Mouse (Mus musculus): ENCODE results near the gene Mogs. TPM values are rescaled to one million over a fixed set of nuclear protein-coding genes. Genes with fewer than 3 reads are reported as not detected.
A peak's percentile ranks its signal among the peaks of the same experiment; 100 is the strongest.

The Mogs gene
- polyA plus RNA-seq, 1 experiment from 2014 or later, result 27.2 TPM

GRCm38 (mm10) chr6:83118369-83118768, 3.1 kb downstream of the Mogs start:
- no peak for ATAC-seq (ENCODE audit: low FRiP score, low read depth)
- Histone ChIP-seq H3K27me3 (no peaks in the 10 kb centered on the region), H3K27ac (replicated peaks) (no peak overlapping the region), H3K9ac (no peak overlapping the region), H3K4me2 (no peak overlapping the region), H3K9me3 (no peaks in the 10 kb centered on the region), H3K4me3 (no peak overlapping the region), H3K36me3 (peaks cover 22% of the 10 kb centered on the region), H3K4me1 (replicated peaks) (peaks cover 64% of the 10 kb centered on the region)
- WGBS, result 78% methylated on average over 11 of the region's 11 CpGs

DNA sequence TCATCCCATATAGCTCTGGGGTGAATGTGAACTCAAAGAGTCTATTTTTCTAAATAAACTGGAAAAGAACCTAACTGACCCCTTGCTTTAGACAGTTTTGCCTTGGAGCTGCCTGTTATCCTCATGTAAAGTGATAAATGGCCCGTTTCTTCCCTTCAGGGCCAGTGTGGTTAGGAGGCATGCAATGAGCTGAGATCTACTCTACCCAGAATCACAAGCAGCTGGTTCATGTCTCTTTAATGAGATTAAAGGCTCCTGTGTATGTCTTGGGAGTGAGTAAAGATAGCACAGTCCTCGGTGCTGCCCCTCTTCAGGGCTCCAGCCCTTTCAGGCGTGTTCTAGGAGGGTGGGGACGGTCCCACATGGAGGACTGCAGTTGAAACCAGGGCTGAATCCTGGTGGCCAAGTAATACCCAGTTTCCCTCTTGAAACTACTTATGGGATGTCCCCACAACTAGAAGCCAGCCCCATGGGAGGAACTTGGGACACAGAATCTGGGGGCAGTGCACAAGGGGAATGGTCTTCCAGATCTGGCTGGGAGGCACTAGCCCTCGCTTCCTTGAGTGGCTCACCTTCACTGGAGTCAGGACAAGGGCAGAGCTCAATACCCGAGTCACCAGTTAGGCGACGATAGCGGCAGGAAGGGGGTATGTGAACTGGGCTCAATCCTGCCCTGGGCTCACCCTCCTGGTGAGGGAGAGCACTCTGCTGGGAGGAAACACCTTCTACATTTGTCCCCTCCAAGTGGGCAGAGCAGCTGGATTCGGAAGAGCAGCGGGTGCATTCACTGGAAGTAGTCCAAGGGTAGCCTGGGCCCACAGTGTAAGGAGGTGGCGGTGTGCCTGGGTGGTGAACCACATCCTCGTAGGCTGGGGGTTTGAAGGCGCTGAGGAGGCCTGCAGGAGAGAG, 3.8 kb downstream of the Mogs start:
- Histone ChIP-seq H3K4me3 (no peak overlapping the region; the same call in 1 of the 2 replicates), H3K9me3 (no peaks in the 10 kb centered on the region), H3K4me2 (peak overlapping the region; percentile 99), H3K27ac (replicated peaks) (no peak overlapping the region), H3K36me3 (peaks cover 22% of the 10 kb centered on the region), H3K9ac (no peak overlapping the region), H3K27me3 (no peaks in the 10 kb centered on the region), H3K4me1 (replicated peaks) (peaks cover 68% of the 10 kb centered on the region)
- 87% methylated on average over 14 of the region's 14 CpGs for WGBS
- no peak for ATAC-seq (ENCODE audit: low FRiP score, low read depth)

DNA sequence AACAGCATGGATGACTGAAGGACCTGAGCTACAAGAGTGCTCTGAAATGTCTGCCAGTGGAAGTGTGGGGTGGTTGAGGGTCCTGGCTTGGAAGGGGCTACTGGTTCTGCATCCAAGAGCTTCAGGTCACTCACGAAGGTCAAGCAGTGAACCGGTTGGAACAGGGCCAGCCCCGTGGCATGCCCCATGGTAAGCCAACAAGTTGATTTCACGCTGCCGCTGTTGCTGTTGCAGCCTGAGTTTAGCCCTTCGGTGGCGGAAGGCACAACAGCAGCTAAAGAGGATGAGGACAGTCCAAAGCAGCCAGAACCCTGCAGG, 4.4 kb downstream of the Mogs start:
- peaks cover 69% of the 10 kb centered on the region for H3K4me1 ChIP-seq (replicated peaks)
- WGBS, result 51% methylated on average over 7 of the region's 7 CpGs

DNA sequence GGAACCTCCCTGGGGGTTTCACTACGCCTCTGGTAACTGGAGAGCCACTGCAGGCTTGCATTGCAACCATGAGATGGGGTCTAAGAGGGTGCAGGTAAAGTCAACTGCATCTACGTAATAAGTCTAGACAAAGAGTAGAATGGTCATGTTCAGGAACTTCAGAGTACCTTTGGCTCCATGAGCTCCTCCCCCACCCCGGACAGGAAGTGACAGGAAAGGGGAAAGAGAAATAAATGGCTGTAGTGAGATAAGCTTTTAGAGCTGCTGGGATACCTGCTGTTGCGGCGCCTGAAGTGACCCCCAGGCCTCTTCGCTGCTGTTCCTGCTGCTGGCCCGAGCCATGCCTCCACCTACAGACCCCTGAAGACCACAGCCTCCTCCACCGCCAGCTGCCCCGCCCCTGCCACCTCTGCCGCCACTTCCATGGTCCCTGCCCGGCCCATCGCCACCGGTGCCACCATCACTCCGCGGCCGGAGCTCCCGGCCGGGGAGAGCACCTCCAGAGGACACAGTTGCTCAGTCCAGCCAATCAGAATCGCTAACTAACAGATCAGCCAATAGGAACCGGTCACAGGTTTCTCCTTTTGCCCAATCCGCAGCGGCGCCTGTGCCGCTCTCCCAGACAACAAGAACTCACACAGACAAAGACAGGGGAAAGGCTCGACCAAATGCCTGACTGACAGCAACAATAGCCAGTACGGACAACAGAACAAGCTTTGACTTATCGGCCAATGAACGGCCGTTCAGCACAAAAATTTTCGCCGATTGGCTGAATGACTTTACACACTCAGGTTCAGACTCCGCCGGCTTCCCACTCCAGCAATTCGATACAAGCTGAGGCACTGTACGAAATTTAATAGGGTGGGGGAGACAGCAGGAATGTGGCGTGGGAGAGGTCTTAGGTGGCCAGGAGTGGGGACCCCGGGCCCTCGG, 5.9 kb downstream of the Mogs start, which contains the start of gene Wbp1:
Wbp1 (minus strand) TSS at position 630 of the 933 bp plus-strand sequence.
- Histone ChIP-seq H3K27me3 (no peaks in the 10 kb centered on the region), H3K27ac (replicated peaks) (peak within 1 kb of the TSS; percentile 95), H3K4me1 (replicated peaks) (peaks cover 68% of the 10 kb centered on the region), H3K4me2 (peak within 1 kb of the TSS; percentile 99), H3K9ac (peak within 1 kb of the TSS; percentile 76), H3K36me3 (peaks cover 22% of the 10 kb centered on the region), H3K4me3 (peak within 1 kb of the TSS; percentile 65), H3K9me3 (no peaks in the 10 kb centered on the region)
- WGBS, result under 1% methylated on average over 38 of the region's 38 CpGs
- ATAC-seq (ENCODE audit: low FRiP score, low read depth), result peak; percentile 96

More for the DNA sequence above, 4.4 kb downstream of the Mogs start:
- Histone ChIP-seq H3K4me3 (peak overlapping the region; percentile 65), H3K36me3 (peaks cover 22% of the 10 kb centered on the region), H3K27ac (replicated peaks) (no peak overlapping the region), H3K9me3 (no peaks in the 10 kb centered on the region), H3K4me2 (peak overlapping the region; percentile 99), H3K9ac (peak overlapping the region; percentile 70; the same call in 1 of the 2 replicates), H3K27me3 (no peaks in the 10 kb centered on the region)
- no peak for ATAC-seq (ENCODE audit: low FRiP score, low read depth)

- WGBS, result 2% methylated on average over 38 of the region's 52 CpGs
- Histone ChIP-seq H3K9me3 (no peaks in the 10 kb centered on the region), H3K4me2 (peak overlapping the region; percentile 99), H3K4me1 (replicated peaks) (peaks cover 59% of the 10 kb centered on the region), H3K36me3 (peaks cover 20% of the 10 kb centered on the region), H3K4me3 (peak overlapping the region; percentile 65), H3K27ac (replicated peaks) (peak overlapping the region; percentile 95), H3K9ac (peak overlapping the region; percentile 76), H3K27me3 (no peaks in the 10 kb centered on the region)
- peak; percentile 2; the same call in 1 of the 2 replicates for ATAC-seq (ENCODE audit: low FRiP score, low read depth)
Observed at GRCm38 (mm10) chr6:83121863-83122710, 6.8 kb downstream of the Mogs start.

GRCm38 (mm10) chr6:83122961-83123360, 7.7 kb downstream of the Mogs start:
- Histone ChIP-seq H3K4me3 (peak overlapping the region; percentile 65; the same call in 1 of the 2 replicates), H3K9ac (no peak overlapping the region), H3K9me3 (no peaks in the 10 kb centered on the region), H3K27ac (replicated peaks) (no peak overlapping the region), H3K4me1 (replicated peaks) (peaks cover 56% of the 10 kb centered on the region), H3K36me3 (peaks cover 11% of the 10 kb centered on the region), H3K27me3 (no peaks in the 10 kb centered on the region), H3K4me2 (peak overlapping the region; percentile 99)
- no peak for ATAC-seq (ENCODE audit: low FRiP score, low read depth)
- 56% methylated on average over 5 of the region's 5 CpGs for WGBS

DNA sequence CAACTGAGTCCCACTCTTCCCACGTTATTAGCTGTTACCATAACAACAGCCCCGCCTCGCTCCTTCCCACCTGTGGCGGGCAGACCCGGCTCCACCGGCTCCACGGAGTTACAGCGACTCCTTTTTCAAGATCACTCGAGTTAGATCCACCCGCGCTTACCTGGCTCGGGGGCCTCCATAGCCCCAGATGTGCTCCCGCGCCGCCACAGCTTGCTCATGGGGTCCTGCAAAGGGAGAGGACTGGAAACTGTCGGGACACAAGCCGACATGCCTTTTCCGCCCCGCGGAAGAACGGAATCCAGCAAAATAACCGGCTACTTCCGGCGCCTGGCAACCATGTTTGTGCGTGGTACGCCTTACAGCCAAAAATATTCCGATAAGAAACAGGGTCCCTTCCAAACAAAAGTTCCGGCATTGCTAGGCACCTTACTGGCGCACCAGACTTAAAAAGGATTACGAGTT, 9.6 kb downstream of the Mogs start:
- Histone ChIP-seq H3K27me3 (no peaks in the 10 kb centered on the region), H3K27ac (replicated peaks) (peak overlapping the region; percentile 71), H3K36me3 (no peaks in the 10 kb centered on the region), H3K4me1 (replicated peaks) (peaks cover 41% of the 10 kb centered on the region), H3K4me3 (peak overlapping the region; percentile 81), H3K9me3 (no peaks in the 10 kb centered on the region), H3K4me2 (peak overlapping the region; percentile 96), H3K9ac (peak overlapping the region; percentile 65)
- peak; percentile 4; the same call in 1 of the 2 replicates for ATAC-seq (ENCODE audit: low FRiP score, low read depth)
- WGBS, result under 1% methylated on average over 30 of the region's 30 CpGs

- peak within 1 kb of the TSS; percentile 96 for H3K4me2 ChIP-seq
- H3K9me3 ChIP-seq, result no peaks in the 10 kb centered on the region
- H3K9ac ChIP-seq, result peak within 1 kb of the TSS; percentile 65
- ATAC-seq (ENCODE audit: low FRiP score, low read depth), result no peak
- no peaks in the 10 kb centered on the region for H3K36me3 ChIP-seq
- no peaks in the 10 kb centered on the region for H3K27me3 ChIP-seq
- 19% methylated on average over 5 of the region's 5 CpGs for WGBS
- H3K4me3 ChIP-seq, result peak within 1 kb of the TSS; percentile 81
- peaks cover 37% of the 10 kb centered on the region for H3K4me1 ChIP-seq (replicated peaks)
- peak within 1 kb of the TSS; percentile 71 for H3K27ac ChIP-seq (replicated peaks)
Observed at GRCm38 (mm10) chr6:83125331-83125730, 10.0 kb downstream of the Mogs start, which contains the start of gene Ino80b. Gene Ino80b, minus strand, starts transcription at chr6:83125431.

DNA sequence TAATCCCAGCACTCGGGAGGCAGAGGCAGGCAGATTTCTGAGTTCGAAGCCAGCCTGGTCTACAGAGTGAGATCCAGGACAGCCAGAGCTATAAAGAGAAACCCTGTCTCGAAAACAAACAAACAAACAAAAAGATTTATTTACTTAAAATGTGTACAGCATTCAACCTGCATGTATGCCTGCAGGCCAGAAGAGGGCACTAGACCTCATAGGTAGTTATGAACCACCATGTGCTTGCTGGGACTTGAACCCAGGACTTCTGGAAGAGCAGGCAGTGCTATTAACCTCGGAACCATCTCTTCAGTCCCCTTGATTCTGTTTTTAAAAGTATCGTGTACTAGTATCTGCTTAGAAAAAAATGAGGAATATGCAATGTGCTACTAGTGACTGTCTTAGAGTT, 12.1 kb downstream of the Mogs start:
- no peaks in the 10 kb centered on the region for H3K9me3 ChIP-seq
- 98% methylated on average over 5 of the region's 5 CpGs for WGBS

DNA sequence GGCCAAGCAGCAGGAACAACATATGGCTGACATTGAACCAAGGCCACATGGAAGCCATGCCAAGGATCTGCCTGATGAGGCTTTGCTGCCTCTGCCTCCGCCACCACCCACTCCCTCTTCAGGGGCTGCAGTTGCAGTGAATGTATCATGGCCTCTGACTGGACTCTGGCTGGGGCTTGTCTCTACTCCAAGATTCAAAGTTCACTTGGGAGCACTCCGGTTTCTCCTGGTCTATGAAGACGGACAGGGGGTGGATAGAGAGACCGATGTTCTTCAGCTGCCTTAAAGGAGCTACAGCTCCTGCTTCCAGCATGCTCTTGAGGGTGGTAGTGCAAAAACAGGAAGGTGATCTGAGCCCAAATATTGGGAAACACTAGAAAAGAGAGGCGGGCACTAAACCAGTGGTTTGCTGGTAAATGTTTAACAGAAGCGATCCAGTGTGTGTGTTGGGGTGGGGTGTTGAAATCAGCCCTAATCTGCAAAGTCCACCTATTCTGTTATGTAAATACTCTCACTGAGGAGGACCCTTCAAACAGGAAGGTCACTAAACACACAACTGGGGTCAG, 16.3 kb downstream of the Mogs start:
- WGBS, result 79% methylated on average over 6 of the region's 6 CpGs
- no peak for ATAC-seq (ENCODE audit: low FRiP score, low read depth)

More for the DNA sequence above, 12.1 kb downstream of the Mogs start:
- no peak for ATAC-seq (ENCODE audit: low FRiP score, low read depth)
- Histone ChIP-seq H3K9ac (no peak overlapping the region), H3K27ac (replicated peaks) (no peak overlapping the region), H3K36me3 (no peaks in the 10 kb centered on the region), H3K4me1 (replicated peaks) (peaks cover 24% of the 10 kb centered on the region), H3K27me3 (no peaks in the 10 kb centered on the region), H3K4me3 (no peak overlapping the region), H3K4me2 (no peak overlapping the region)

More for the DNA sequence above, 16.3 kb downstream of the Mogs start:
- Histone ChIP-seq H3K27ac (replicated peaks) (no peak overlapping the region), H3K9ac (no peak overlapping the region), H3K36me3 (no peaks in the 10 kb centered on the region), H3K9me3 (no peaks in the 10 kb centered on the region), H3K4me2 (no peak overlapping the region), H3K4me1 (replicated peaks) (peaks cover 8% of the 10 kb centered on the region; the same call in 1 of the 2 replicates), H3K4me3 (no peak overlapping the region), H3K27me3 (peaks cover 14% of the 10 kb centered on the region)

Measured in hindbrain, embryonic 15.5 days (tissue).